Mouse (Mus musculus) E14TG2a.4 (cell line): ENCODE measurements around the gene Slc1a7.

Experiments
- H3K27me3 ChIP-seq: 2 replicates; pipeline ENCODE4 v1.6.1; 2014; ENCODE audit warnings: low read length, control low read depth; ENCODE audit not compliant: insufficient read depth
- H3K36me3 ChIP-seq: 2 replicates; pipeline ENCODE4 v1.6.1; 2014; ENCODE audit warnings: low read length, control low read depth; ENCODE audit not compliant: insufficient read depth
- H3K4me1 ChIP-seq: replicated peaks from 2 replicates; pipeline ENCODE4 v1.6.1; 2014; ENCODE audit warnings: low read depth, low read length, control low read depth
- H3K4me3 ChIP-seq: replicated peaks from 2 replicates; pipeline ENCODE4 v1.5.1; 2014; ENCODE audit warnings: mild to moderate bottlenecking, low read length
- H3K9me3 ChIP-seq: 2 replicates; pipeline ENCODE4 v1.6.1; 2014; ENCODE audit warnings: low read length, control low read depth
- CTCF ChIP-seq: conservative IDR thresholded peaks from 2 replicates; pipeline ENCODE4 v1.5.1; 2014; ENCODE audit warnings: low read length
- NANOG ChIP-seq: IDR thresholded peaks from 2 replicates; pipeline ENCODE4 v1.6.1; 2014; ENCODE audit warnings: borderline replicate concordance, low read length, mixed read lengths
- POU5F1 ChIP-seq: IDR thresholded peaks from 2 replicates; pipeline ENCODE4 v1.6.1; 2014; ENCODE audit warnings: low read length, borderline replicate concordance

The Slc1a7 gene

DNA sequence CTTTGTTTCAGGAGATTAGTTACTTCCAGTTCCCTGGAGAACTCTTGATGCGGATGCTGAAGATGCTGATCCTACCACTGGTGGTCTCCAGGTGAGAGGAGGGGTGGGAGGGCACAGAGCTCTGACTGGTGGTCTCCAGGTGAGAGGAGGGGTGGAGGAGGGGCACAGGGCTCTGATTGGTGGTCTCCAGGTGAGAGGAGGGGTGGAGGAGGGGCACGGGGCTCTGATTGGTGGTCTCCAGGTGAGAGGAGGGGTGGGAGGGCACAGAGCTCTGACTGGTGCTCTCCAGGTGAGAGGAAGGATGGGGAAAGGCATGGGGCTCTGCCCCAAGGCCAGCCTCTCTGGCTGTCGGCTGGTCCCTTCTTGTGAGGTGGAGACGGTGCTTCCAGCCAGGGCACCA lies 9.5 kb downstream of the Slc1a7 start:
- Histone ChIP-seq H3K4me3 (no peak overlapping the region), H3K27me3 (peaks cover 5% of the 10 kb centered on the region; the same call in 1 of the 2 replicates), H3K36me3 (no peaks in the 10 kb centered on the region), H3K4me1 (no peaks in the 10 kb centered on the region), H3K9me3 (no peaks in the 10 kb centered on the region)
- TF ChIP-seq NANOG (no peak), CTCF (no peak), POU5F1 (no peak)

DNA sequence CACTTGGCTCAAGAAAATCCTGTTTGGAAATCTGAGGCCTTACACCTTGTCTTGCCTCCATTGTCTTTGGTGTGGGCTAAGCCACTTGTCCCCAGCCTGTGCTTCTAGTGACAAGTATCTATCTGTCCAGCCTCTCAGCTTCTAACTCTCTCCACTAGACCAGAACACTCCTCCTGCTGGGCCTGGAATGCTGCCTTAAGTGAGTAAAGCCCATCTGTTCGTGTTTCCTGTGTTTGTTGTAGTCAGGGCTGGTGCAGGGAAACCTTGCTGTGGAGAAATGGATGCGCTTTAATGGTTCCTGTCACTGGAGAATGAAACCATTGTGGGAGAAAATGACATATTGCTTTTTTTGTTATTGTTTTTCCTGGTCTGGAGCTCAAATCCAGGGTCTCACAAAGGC lies 11.4 kb downstream of the Slc1a7 start:
- Histone ChIP-seq H3K27me3 (peaks cover 5% of the 10 kb centered on the region; the same call in 1 of the 2 replicates), H3K36me3 (no peaks in the 10 kb centered on the region), H3K9me3 (no peaks in the 10 kb centered on the region), H3K4me3 (no peak overlapping the region), H3K4me1 (no peaks in the 10 kb centered on the region)
- TF ChIP-seq POU5F1 (no peak), NANOG (no peak), CTCF (no peak)

DNA sequence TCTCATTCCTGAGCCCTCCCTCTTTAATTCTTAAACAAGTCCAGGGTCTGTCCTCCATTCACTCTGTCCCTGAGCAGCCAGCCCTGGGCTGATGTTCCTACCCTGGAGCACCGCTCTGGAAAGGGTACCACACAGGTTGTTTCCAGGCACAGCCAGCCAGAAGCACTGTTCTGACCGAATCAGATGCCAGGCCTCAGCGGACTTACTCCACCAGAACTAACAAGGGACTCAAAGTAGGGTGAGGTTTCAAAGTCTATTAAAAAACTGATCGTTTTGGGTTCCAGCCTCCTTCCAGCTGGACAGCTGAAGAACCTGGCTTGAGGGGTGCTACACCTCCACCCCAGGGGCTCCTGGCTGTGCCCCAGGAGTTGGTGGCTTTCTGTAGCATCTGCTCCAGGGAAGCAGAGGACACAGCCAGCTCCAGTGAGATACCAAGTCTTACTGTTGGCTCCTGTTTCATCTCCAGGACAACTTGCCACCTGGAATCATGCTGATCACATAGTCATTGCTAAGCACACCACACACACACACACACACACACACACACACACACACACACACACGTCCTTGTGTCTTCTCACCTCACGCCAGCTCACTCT lies 12.0 kb downstream of the Slc1a7 start:
- H3K9me3 ChIP-seq = no peaks in the 10 kb centered on the region
- H3K36me3 ChIP-seq = no peaks in the 10 kb centered on the region
- no peak overlapping the region for H3K4me3 ChIP-seq
- H3K27me3 ChIP-seq = peaks cover 5% of the 10 kb centered on the region; the same call in 1 of the 2 replicates
- TF ChIP-seq POU5F1 = no peak
- TF ChIP-seq CTCF = no peak
- TF ChIP-seq NANOG = no peak
- no peaks in the 10 kb centered on the region for H3K4me1 ChIP-seq

DNA sequence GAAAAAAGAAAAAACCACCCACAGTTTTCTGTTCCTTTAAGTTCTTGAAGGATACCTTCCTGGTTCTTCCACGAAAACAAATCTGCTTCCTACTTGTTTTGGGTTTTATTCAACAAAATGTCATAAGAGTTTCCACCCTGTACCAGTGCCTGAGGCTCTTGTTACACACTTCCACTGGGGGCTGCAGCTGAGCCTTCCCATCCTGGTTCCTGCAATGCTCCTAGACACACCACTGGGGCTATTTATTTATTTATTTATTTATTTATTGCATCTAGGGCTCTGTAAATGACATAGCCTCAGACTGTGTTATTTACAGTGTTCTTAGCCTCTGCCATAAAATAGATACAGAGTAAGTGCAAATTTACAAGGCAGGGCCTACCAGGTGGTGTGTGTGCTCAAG lies 15.6 kb downstream of the Slc1a7 start:
- H3K9me3 ChIP-seq = no peaks in the 10 kb centered on the region
- no peaks in the 10 kb centered on the region for H3K4me1 ChIP-seq
- TF ChIP-seq CTCF (no peak), NANOG (no peak), POU5F1 (no peak)
- H3K4me3 ChIP-seq = no peak overlapping the region
- peaks cover 14% of the 10 kb centered on the region for H3K27me3 ChIP-seq
- no peaks in the 10 kb centered on the region for H3K36me3 ChIP-seq

DNA sequence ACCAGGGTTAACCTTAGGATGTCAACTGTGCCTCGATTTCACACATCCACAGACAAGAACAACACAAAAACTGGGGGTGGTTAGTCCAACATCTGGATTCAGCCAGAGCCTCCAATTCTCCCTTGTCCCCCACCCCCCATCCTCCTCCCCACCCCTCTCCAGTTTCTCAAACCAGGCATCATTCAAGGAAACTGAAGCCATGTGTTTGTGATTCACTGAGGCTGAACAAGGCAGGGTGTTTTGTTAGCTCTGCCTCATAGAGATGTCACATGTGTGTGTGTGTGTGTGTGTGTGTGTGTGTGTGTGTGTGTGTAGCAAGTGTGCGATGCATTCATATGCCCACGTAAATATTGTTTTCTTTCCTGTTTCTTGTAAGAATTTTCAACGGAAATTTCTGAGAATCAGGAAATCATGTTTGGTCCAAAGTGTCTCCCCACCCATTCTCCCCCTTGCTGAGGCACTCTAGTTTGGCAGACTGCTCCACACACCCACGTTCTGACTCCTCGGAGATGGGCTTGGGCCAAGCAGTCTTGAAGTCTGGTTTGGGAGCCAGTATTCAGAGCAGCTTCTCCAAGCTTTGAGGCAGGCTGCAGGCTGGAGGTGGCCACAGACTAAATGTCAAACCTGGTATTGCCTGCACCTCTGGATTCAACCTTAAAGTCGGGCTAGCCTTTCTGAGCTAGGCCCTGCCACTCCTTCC lies 16.3 kb downstream of the Slc1a7 start:
- H3K9me3 ChIP-seq = no peaks in the 10 kb centered on the region
- peaks cover 16% of the 10 kb centered on the region for H3K27me3 ChIP-seq
- H3K4me1 ChIP-seq = no peaks in the 10 kb centered on the region
- no peak overlapping the region for H3K4me3 ChIP-seq
- no peaks in the 10 kb centered on the region for H3K36me3 ChIP-seq
- no peak for TF ChIP-seq CTCF
- no peak for TF ChIP-seq POU5F1
- TF ChIP-seq NANOG = no peak

DNA sequence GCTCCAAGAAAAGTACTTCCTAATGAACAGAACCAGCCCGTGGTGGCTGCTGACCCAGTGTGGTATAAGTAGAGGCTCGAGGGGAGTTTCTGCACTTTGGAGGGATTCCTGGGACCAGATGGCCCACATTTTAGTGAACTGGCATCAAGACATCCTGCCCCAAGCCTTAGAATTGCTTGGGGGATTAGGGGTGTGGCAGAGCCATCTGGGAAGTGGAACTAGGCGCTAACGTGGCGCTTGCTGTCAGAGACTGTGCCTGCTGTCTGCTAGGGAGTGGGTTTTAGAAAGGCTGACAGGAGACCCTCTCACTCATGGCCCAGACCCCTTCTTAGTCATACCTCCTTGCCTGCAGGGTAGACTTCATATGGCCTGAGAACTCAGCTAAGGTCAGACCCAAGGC lies 17.7 kb downstream of the Slc1a7 start:
- H3K4me1 ChIP-seq = no peaks in the 10 kb centered on the region
- TF ChIP-seq NANOG (no peak), CTCF (no peak), POU5F1 (no peak)
- no peaks in the 10 kb centered on the region for H3K9me3 ChIP-seq
- no peak overlapping the region for H3K4me3 ChIP-seq
- peaks cover 19% of the 10 kb centered on the region for H3K27me3 ChIP-seq
- no peaks in the 10 kb centered on the region for H3K36me3 ChIP-seq

DNA sequence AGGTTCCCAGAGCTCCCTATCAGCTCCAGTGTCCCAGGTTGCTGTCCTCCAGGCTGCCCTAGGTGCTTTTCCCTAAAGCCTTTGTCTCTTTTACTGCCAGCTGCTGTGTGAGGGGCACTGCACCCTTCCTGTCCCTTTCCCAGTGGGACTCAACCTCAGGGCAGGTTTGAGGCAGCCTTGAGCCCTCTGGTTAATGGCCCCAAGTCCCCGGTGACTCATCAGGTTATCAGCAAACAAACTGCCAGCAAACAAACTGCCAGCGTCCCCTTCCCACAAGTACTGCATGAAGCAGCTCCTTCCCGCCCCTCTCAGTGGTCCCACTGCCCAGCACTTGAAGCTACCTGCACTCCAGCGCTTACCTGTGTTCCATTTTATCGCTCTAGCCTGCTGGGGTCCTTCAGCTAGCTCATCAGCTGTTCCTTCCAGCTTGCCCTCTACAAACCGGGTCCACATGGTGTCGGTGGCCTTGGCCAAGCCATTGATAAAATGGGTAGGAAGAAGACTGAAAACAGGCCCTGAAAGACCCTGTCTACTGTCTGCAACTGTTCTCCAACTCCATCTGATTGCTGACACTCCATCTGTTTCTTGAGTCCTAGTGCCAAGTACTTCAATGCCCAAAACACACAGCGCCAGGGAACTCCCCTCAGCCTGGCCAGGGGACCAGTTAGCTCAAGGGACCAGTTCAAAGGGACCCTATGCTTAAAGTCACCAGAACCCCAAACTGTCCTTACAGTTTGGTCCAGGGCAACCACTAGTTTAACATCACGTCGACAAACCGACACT lies 18.4 kb downstream of the Slc1a7 start:
- Histone ChIP-seq H3K36me3 (no peaks in the 10 kb centered on the region), H3K9me3 (no peaks in the 10 kb centered on the region), H3K27me3 (peaks cover 20% of the 10 kb centered on the region), H3K4me1 (peaks cover 3% of the 10 kb centered on the region), H3K4me3 (no peak overlapping the region)
- TF ChIP-seq CTCF (no peak), POU5F1 (no peak), NANOG (no peak)

DNA sequence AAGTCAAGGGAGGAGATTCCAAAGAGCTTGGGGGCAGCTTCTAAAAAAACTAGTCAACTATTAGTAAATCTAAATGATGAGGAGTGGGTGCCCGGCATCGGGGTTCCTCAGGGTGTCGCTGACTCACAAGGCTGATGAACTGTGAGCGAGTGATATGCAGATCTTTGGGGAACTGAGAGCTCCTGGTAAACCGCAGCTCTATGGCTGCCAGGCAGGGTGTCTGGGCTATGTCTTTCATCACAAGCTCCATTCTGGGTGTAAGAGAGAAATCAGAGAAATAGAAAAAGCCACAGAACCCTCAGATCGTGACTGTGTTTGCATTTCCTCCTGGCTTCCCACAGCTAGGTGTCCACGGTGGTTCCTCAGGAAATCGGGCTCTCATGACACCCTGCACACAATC lies 20.8 kb downstream of the Slc1a7 start:
- no peak overlapping the region for H3K4me3 ChIP-seq
- H3K27me3 ChIP-seq = peaks cover 31% of the 10 kb centered on the region
- no peaks in the 10 kb centered on the region for H3K9me3 ChIP-seq
- TF ChIP-seq CTCF (no peak), POU5F1 (no peak), NANOG (no peak)
- peaks cover 12% of the 10 kb centered on the region for H3K4me1 ChIP-seq
- H3K36me3 ChIP-seq = no peaks in the 10 kb centered on the region
